Mouse (Mus musculus): ENCODE results near the gene Smim24.

- TF ChIP-seq CTCF (IDR thresholded peaks at IDR 0.05; ENCODE audit: borderline replicate concordance, control insufficient read depth, extremely low read depth, insufficient read depth, low read length, poor library complexity) (no peak), POLR2A (IDR thresholded peaks at IDR 0.05; ENCODE audit: control insufficient read depth, extremely low read depth, insufficient read depth, low read length, poor library complexity) (no peak)
Observed at GRCm38 (mm10) chr10:81426081-81426671, 33.3 kb downstream of the Smim24 start.

All from thymus, adult 2 months (tissue).